Mouse (Mus musculus) liver, postnatal 0 days (tissue): ENCODE measurements around the gene Gfra1. TPM values are rescaled to one million over a fixed set of nuclear protein-coding genes. Genes with fewer than 3 reads are reported as not detected.

Experiments
- ATAC-seq: fragments of 200-750 bp; cut with Nextera tagmentation; 2 replicates; pipeline ENCODE4 v1.8.0; 2017; ENCODE audit warnings: mild to moderate bottlenecking, moderate library complexity
- DNase-seq: peaks from one replicate; pipeline ENCODE4 v3.0.0-alpha.2; 2016
- H3K27ac ChIP-seq: fragments of 300-500 bp; sonication (generic); 2 replicates; pipeline ENCODE4 v1.5.1; 2014; ENCODE audit warnings: antibody characterized with exemption, moderate library complexity, mild to moderate bottlenecking, low read depth
- H3K27me3 ChIP-seq: fragments of 300-500 bp; sonication (generic); 2 replicates; pipeline ENCODE4 v1.6.1; 2014; ENCODE audit warnings: low read length, control low read depth, mixed read lengths; ENCODE audit not compliant: insufficient read depth
- H3K36me3 ChIP-seq: fragments of 300-500 bp; sonication (generic); replicated peaks from 2 replicates; pipeline ENCODE4 v1.6.1; 2014; ENCODE audit warnings: mild to moderate bottlenecking, control low read depth, low read length, moderate library complexity, mixed read lengths; ENCODE audit not compliant: insufficient read depth
- H3K4me1 ChIP-seq: fragments of 300-500 bp; sonication (generic); 2 replicates; pipeline ENCODE4 v1.6.1; 2014; ENCODE audit warnings: antibody characterized with exemption, mild to moderate bottlenecking, control low read depth; ENCODE audit not compliant: insufficient read depth
- H3K4me2 ChIP-seq: fragments of 300-500 bp; sonication (generic); 2 replicates; pipeline ENCODE4 v1.6.1; 2014; ENCODE audit warnings: low read depth, mild to moderate bottlenecking, low read length, moderate library complexity, mixed read lengths
- H3K4me3 ChIP-seq: fragments of 300-500 bp; sonication (generic); 2 replicates; pipeline ENCODE4 v1.5.1; 2014; ENCODE audit warnings: low read depth, low read length
- H3K9ac ChIP-seq: fragments of 300-500 bp; sonication (generic); replicated peaks from 2 replicates; pipeline ENCODE4 v1.6.1; 2014; ENCODE audit warnings: mild to moderate bottlenecking, moderate library complexity
- H3K9me3 ChIP-seq: fragments of 300-500 bp; sonication (generic); 2 replicates; pipeline ENCODE4 v1.6.1; 2016; ENCODE audit warnings: mild to moderate bottlenecking, control low read depth, low read length, mixed read lengths
- CTCF ChIP-seq: sonication (generic); IDR thresholded peaks from 2 replicates; pipeline ENCODE4 v1.5.1; 2016; ENCODE audit warnings: antibody characterized with exemption, low read depth
- EP300 ChIP-seq: IDR thresholded peaks from 2 replicates; pipeline ENCODE4 v1.6.1; 2016; ENCODE audit warnings: antibody characterized with exemption, low read depth, mild to moderate bottlenecking
- WGBS: fragments of 180-500 bp; shearing (Covaris S2); extraction: QIAGEN DNeasy Blood & Tissue Kit; methylation state at CpG from one replicate; pipeline ENCODE4 v1.1.7; 2014; ENCODE audit not compliant: insufficient replicate concordance; 5-methylcytosine and 5-hydroxymethylcytosine counted together
- polyA plus RNA-seq: library from polyadenylated mRNA; unstranded; fragments of >200 nt; fragmentation: Nextera tagmentation; extraction: Ambion mirVana; gene quantifications from 2 replicates; pipeline ENCODE4 v1.2.1, GENCODE M21; 2015

The Gfra1 gene
- polyA plus RNA-seq, 1 experiment from 2014 or later: 8.8 TPM

- H3K4me2 ChIP-seq: no peak overlapping the region
- no peak overlapping the region for H3K4me3 ChIP-seq
- H3K27ac ChIP-seq: no peak overlapping the region
- no peak for ATAC-seq
- peaks cover 2% of the 10 kb centered on the region; the same call in 1 of the 2 replicates for H3K4me1 ChIP-seq
- TF ChIP-seq CTCF: no peak
- TF ChIP-seq EP300: no peak
- H3K27me3 ChIP-seq: no peaks in the 10 kb centered on the region
- no peak for DNase-seq
- WGBS: 52% methylated on average over 3 of the region's 3 CpGs
- H3K36me3 ChIP-seq: no peaks in the 10 kb centered on the region
- H3K9ac ChIP-seq: no peak overlapping the region
- no peaks in the 10 kb centered on the region for H3K9me3 ChIP-seq
Observed at GRCm38 (mm10) chr19:58226882-58227281, 228.8 kb downstream of the Gfra1 start.

DNA sequence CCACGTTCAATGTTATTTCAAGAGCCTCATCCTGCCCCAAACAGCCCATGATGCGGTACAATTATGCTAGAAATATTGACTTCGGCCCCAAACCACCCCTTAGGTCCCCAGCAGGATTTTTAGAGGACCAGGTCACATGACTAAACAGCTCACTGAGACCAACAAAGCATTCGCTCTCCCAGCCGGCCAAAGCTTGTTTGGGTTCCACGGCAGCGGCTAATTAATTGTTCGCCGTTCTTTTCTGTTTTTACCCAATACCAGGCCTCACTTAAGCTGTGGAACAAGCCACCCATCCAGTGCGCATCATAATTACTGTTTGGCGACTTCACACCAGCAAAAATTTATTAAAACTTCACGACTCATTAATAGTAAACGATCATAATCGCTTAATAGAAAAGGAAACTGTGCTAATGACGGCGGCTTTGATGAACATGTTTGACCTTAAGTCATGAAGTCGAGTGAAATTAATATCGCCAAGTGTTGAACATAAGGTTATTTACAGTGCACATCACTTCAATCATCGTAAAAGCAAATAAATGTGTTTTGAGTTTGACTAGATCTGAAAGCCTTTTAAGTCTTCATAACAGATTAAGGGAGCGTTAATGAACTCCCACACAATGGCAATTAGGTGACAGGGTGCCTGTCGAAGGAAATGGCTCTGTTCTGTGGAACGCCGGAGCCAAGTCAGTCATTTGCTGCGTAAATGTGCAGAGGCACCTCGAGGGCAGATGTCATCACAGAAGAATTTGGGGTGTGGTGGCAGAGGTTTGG, 235.5 kb downstream of the Gfra1 start:
- 82% methylated on average over 25 of the region's 25 CpGs for WGBS
- ATAC-seq (no peak), DNase-seq (no peak)
- Histone ChIP-seq H3K27ac (no peak overlapping the region), H3K4me2 (no peak overlapping the region), H3K4me1 (no peaks in the 10 kb centered on the region), H3K36me3 (no peaks in the 10 kb centered on the region), H3K27me3 (no peaks in the 10 kb centered on the region), H3K9ac (no peak overlapping the region), H3K9me3 (no peaks in the 10 kb centered on the region), H3K4me3 (no peak overlapping the region)
- no peak for TF ChIP-seq EP300

- H3K9ac ChIP-seq: no peak overlapping the region
- no peaks in the 10 kb centered on the region for H3K36me3 ChIP-seq
- no peak overlapping the region for H3K4me3 ChIP-seq
- no peak overlapping the region for H3K4me2 ChIP-seq
- H3K9me3 ChIP-seq: no peaks in the 10 kb centered on the region
- ATAC-seq (no peak), DNase-seq (no peak)
- TF ChIP-seq EP300 (no peak), CTCF (no peak)
- no peaks in the 10 kb centered on the region for H3K4me1 ChIP-seq
- no peak overlapping the region for H3K27ac ChIP-seq
- no peaks in the 10 kb centered on the region for H3K27me3 ChIP-seq
- 79% methylated on average over 4 of the region's 4 CpGs for WGBS
Observed at GRCm38 (mm10) chr19:58217591-58217990, 238.1 kb downstream of the Gfra1 start.

- 70% methylated on average over 10 of the region's 10 CpGs for WGBS
- no peak for TF ChIP-seq EP300
- no peak for TF ChIP-seq CTCF
- no peak for ATAC-seq
Observed at GRCm38 (mm10) chr19:58206496-58207044, 249.1 kb downstream of the Gfra1 start.

DNA sequence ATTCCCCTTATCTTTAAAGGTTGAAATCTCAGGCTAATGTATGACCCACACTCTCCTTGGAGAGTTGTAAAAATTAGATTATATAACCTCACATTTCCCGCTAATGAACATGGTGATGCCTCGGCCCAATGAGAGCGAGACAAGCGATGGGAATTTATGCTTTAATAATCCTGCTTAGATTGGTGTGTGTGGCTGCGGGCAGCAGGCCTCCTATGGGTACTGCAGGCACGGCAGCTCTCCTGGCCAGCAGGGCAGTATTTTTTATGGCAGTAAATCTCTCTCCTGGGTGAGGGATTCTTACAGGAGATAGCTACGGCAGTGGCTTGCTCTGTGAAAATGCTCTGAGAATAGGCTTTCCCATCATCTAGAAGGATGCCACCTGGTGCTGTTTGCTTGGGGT, 250.2 kb downstream of the Gfra1 start:
- H3K4me3 ChIP-seq: no peak overlapping the region
- no peak for ATAC-seq

More at GRCm38 (mm10) chr19:58206496-58207044, 249.1 kb downstream of the Gfra1 start:
- no peak overlapping the region for H3K4me3 ChIP-seq
- H3K4me2 ChIP-seq: no peak overlapping the region
- no peaks in the 10 kb centered on the region for H3K36me3 ChIP-seq
- no peak overlapping the region for H3K9ac ChIP-seq
- no peaks in the 10 kb centered on the region for H3K27me3 ChIP-seq
- no peak for DNase-seq
- no peaks in the 10 kb centered on the region for H3K9me3 ChIP-seq
- no peak overlapping the region for H3K27ac ChIP-seq
- no peaks in the 10 kb centered on the region for H3K4me1 ChIP-seq

GRCm38 (mm10) chr19:58202627-58203026, 253.1 kb downstream of the Gfra1 start:
- Histone ChIP-seq H3K36me3 (no peaks in the 10 kb centered on the region), H3K4me1 (no peaks in the 10 kb centered on the region), H3K27ac (no peak overlapping the region), H3K27me3 (no peaks in the 10 kb centered on the region), H3K4me2 (no peak overlapping the region), H3K4me3 (no peak overlapping the region), H3K9ac (no peak overlapping the region), H3K9me3 (no peaks in the 10 kb centered on the region)
- DNase-seq (no peak), ATAC-seq (no peak)
- TF ChIP-seq EP300 (no peak), CTCF (no peak)
- 76% methylated on average over 5 of the region's 5 CpGs for WGBS

More for the DNA sequence above, 250.2 kb downstream of the Gfra1 start:
- Histone ChIP-seq H3K27ac (no peak overlapping the region), H3K27me3 (no peaks in the 10 kb centered on the region), H3K4me1 (no peaks in the 10 kb centered on the region), H3K9ac (no peak overlapping the region), H3K36me3 (no peaks in the 10 kb centered on the region), H3K4me2 (no peak overlapping the region), H3K9me3 (no peaks in the 10 kb centered on the region)
- 81% methylated on average over 7 of the region's 7 CpGs for WGBS
- no peak for DNase-seq
- TF ChIP-seq CTCF (no peak), EP300 (no peak)
